Mouse (Mus musculus): ENCODE measurements at regions not wholly inside any gene's neighbourhood (a gene's known extent, or its start where the extent isn't known, plus 50 kb on each side); places are given as distances from the start of the nearest gene placed in this dataset.

- no peak for ATAC-seq (replicated peaks; ENCODE audit: poor library complexity)
These were observed 186.8 kb upstream of the Dusp10 start for GRCm38 (mm10) chr1:183826300-183826699.

- peak; percentile 92 for ATAC-seq (replicated peaks; ENCODE audit: poor library complexity)
These were observed 168.0 kb upstream of the Dusp10 start for GRCm38 (mm10) chr1:183845135-183845534.

- peak; percentile 64; the same call in 1 of the 2 replicates for ATAC-seq (replicated peaks; ENCODE audit: poor library complexity)
These were observed 159.0 kb upstream of the Dusp10 start for GRCm38 (mm10) chr1:183853956-183854613.

- no peak for ATAC-seq (replicated peaks; ENCODE audit: poor library complexity)
These were observed 148.0 kb upstream of the Dusp10 start for GRCm38 (mm10) chr1:183865111-183865510.

GRCm38 (mm10) chr1:183865586-183865985 lies 147.5 kb upstream of the Dusp10 start:
- ATAC-seq (replicated peaks; ENCODE audit: poor library complexity): no peak

GRCm38 (mm10) chr1:183868965-183869364 lies 144.1 kb upstream of the Dusp10 start:
- ATAC-seq (replicated peaks; ENCODE audit: poor library complexity): no peak

GRCm38 (mm10) chr1:183895936-183896335 lies 117.2 kb upstream of the Dusp10 start:
- no peak for ATAC-seq (replicated peaks; ENCODE audit: poor library complexity)

GRCm38 (mm10) chr1:183898091-183898490 lies 115.0 kb upstream of the Dusp10 start:
- no peak for ATAC-seq (replicated peaks; ENCODE audit: poor library complexity)

GRCm38 (mm10) chr1:183904564-183904963 lies 108.5 kb upstream of the Dusp10 start:
- ATAC-seq (replicated peaks; ENCODE audit: poor library complexity): no peak

- ATAC-seq (replicated peaks; ENCODE audit: poor library complexity): no peak
These were observed 107.6 kb upstream of the Dusp10 start for GRCm38 (mm10) chr1:183905345-183906142.

- no peak for ATAC-seq (replicated peaks; ENCODE audit: poor library complexity)
These were observed 95.4 kb upstream of the Dusp10 start for GRCm38 (mm10) chr1:183917656-183918055.

- no peak for ATAC-seq (replicated peaks; ENCODE audit: poor library complexity)
These were observed 91.8 kb upstream of the Dusp10 start for GRCm38 (mm10) chr1:183921262-183921661.

GRCm38 (mm10) chr1:183928539-183928938 lies 84.6 kb upstream of the Dusp10 start:
- no peak for ATAC-seq (replicated peaks; ENCODE audit: poor library complexity)

GRCm38 (mm10) chr1:183930363-183930982 lies 82.6 kb upstream of the Dusp10 start:
- peak; percentile 39; the same call in 1 of the 2 replicates for ATAC-seq (replicated peaks; ENCODE audit: poor library complexity)

GRCm38 (mm10) chr1:183931141-183931540 lies 82.0 kb upstream of the Dusp10 start:
- ATAC-seq (replicated peaks; ENCODE audit: poor library complexity): no peak

GRCm38 (mm10) chr1:183933845-183934244 lies 79.3 kb upstream of the Dusp10 start:
- no peak for ATAC-seq (replicated peaks; ENCODE audit: poor library complexity)

- ATAC-seq (replicated peaks; ENCODE audit: poor library complexity): no peak
These were observed 75.9 kb upstream of the Dusp10 start for GRCm38 (mm10) chr1:183937166-183937565.

- no peak for ATAC-seq (replicated peaks; ENCODE audit: poor library complexity)
These were observed 74.7 kb upstream of the Dusp10 start for GRCm38 (mm10) chr1:183938361-183938760.

- ATAC-seq (replicated peaks; ENCODE audit: poor library complexity): no peak
These were observed 72.4 kb upstream of the Dusp10 start for GRCm38 (mm10) chr1:183940706-183941105.

GRCm38 (mm10) chr1:183946241-183946640 lies 66.9 kb upstream of the Dusp10 start:
- no peak for ATAC-seq (replicated peaks; ENCODE audit: poor library complexity)

- ATAC-seq (replicated peaks; ENCODE audit: poor library complexity): no peak
These were observed 66.0 kb upstream of the Dusp10 start for GRCm38 (mm10) chr1:183947066-183947465.

GRCm38 (mm10) chr1:183949205-183949604 lies 63.9 kb upstream of the Dusp10 start:
- ATAC-seq (replicated peaks; ENCODE audit: poor library complexity): no peak
